7 mouse cellular contexts compared by ENCODE assay signal in the genomic region with DNA sequence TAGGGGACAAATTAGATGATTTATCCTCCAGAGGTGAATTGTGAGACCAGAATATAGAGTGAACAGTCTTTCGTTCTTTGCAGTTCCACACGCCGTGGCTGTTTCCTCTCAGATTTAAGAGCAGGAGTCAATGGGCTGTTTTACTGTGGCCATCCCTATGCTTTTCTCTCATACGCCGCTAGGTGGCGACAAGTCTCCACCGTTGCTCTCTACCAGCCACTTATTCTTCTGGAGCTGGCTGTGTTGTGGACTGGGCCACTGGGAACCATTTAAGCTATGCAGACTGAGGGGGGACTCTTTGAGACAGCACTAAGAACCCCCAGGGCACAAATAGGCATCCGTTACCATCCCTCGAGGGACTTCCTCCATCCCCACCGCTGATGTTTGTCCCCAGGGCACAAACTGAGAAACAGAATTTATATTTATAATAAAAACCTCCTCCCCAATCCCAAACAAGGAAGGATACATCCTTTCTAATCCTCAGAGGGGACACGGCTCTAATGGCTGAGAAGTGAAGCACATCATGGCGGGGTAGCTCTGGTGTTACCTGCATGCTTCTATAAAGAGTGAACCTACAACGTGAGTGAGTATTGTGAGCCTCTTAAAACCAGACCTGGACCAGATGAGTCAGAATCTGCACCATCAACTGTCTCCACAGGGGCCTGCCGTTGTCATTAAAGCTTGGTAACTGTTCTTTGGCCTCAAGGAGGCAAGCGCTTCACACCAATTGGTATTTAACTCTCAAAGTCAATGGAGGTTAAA. TPM values are rescaled to one million over a fixed set of nuclear protein-coding genes. Genes with fewer than 3 reads are reported as not detected.
A peak's percentile ranks its signal among the peaks of the same experiment; 100 is the strongest.
DNase-seq lines count a peak whose midpoint lies in the region; ATAC-seq and TF ChIP-seq lines count a peak whose summit lies in the region.

No protein-coding gene starts in this region.

- H3K27me3 ChIP-seq in MEL (ENCODE audit: control insufficient read depth in 1 of 2, insufficient read depth in 2 of 2, low read length in 2 of 2): no peaks in the 10 kb centered on the region
- H3K27me3 ChIP-seq in embryonic facial prominence, embryonic 11.5 days (ENCODE audit: control insufficient read depth, insufficient read depth, low read length): no peaks in the 10 kb centered on the region

- TF ChIP-seq POLR2A in MEL (IDR thresholded peaks at IDR 0.05; ENCODE audit: control insufficient read depth in 1 of 2, insufficient read depth in 1 of 2, low read depth in 1 of 2, low read length in 2 of 2, poor library complexity in 1 of 2): no peak

- no peaks in the 10 kb centered on the region for H3K9me3 ChIP-seq in MEL (replicated peaks; ENCODE audit: insufficient read depth, low read length)
- no peaks in the 10 kb centered on the region for H3K9me3 ChIP-seq in embryonic facial prominence, embryonic 11.5 days (replicated peaks; ENCODE audit: control insufficient read depth, low read length)

- no peak overlapping the region for H3K4me2 ChIP-seq in embryonic facial prominence, embryonic 11.5 days (ENCODE audit: low read depth, low read length)

- peak; percentile 56 for DNase-seq in MEL (ENCODE audit: low read depth, low spot score)
- peak; percentile 69 to 70 for DNase-seq in adrenal gland, postnatal 36 days
- peak; percentile 83 for DNase-seq in embryonic facial prominence, embryonic 11.5 days (ENCODE audit: low spot score)
- peak; percentile 35 to 76 for DNase-seq in layer of hippocampus, adult 8-10 months (ENCODE audit: low spot score in 2 of 2)
- DNase-seq in lung, postnatal 14 days: peak; percentile 55
- peak; percentile 67 for DNase-seq in retina, postnatal 7 days (ENCODE audit: low read depth, low spot score)

- ATAC-seq in embryonic facial prominence, embryonic 11.5 days (replicated peaks; ENCODE audit: insufficient number of reproducible peaks, low FRiP score, low TSS enrichment, low read depth): peak; percentile 76
- ATAC-seq in hematopoietic stem cell, adult 5-6 weeks (replicated peaks in 1 of 2; ENCODE audit: insufficient read depth in 1 of 2, low FRiP score in 2 of 2, low TSS enrichment in 1 of 2, low read depth in 1 of 2, poor library complexity in 2 of 2, severe bottlenecking in 2 of 2): peak; percentile 61 to 89

- no peaks in the 10 kb centered on the region for H3K36me3 ChIP-seq in MEL (ENCODE audit: control insufficient read depth in 1 of 2, insufficient read depth in 2 of 2, low read length in 2 of 2)
- H3K36me3 ChIP-seq in embryonic facial prominence, embryonic 11.5 days (replicated peaks; ENCODE audit: control insufficient read depth, insufficient read depth, low read depth, low read length): no peaks in the 10 kb centered on the region

- WGBS in embryonic facial prominence, embryonic 11.5 days: 30% methylated on average over 15 of the region's 15 CpGs

- peak; percentile 79 to 91 (median 85) for TF ChIP-seq CTCF in MEL (IDR thresholded peaks at IDR 0.05 in 2 of 3, conservative IDR thresholded peaks at IDR 0.05 in 1 of 3; ENCODE audit: control insufficient read depth in 1 of 3, insufficient read depth in 1 of 3, low read depth in 2 of 3, low read length in 3 of 3, poor library complexity in 1 of 3, severe bottlenecking in 1 of 3)

- no peaks in the 10 kb centered on the region for H3K4me1 ChIP-seq in MEL (ENCODE audit: control insufficient read depth in 1 of 2, insufficient read depth in 2 of 2, low read length in 2 of 2)
- no peaks in the 10 kb centered on the region for H3K4me1 ChIP-seq in embryonic facial prominence, embryonic 11.5 days (ENCODE audit: control insufficient read depth, insufficient read depth, low read length)

- peak; percentile 93 for TF ChIP-seq RAD21 in MEL (IDR thresholded peaks at IDR 0.05; ENCODE audit: low read depth, low read length)

- no peak overlapping the region for H3K27ac ChIP-seq in MEL (ENCODE audit: control insufficient read depth, low read depth, low read length)
- H3K27ac ChIP-seq in embryonic facial prominence, embryonic 11.5 days (replicated peaks; ENCODE audit: low read depth, low read length): no peak overlapping the region

- no peak overlapping the region for H3K9ac ChIP-seq in MEL (ENCODE audit: control insufficient read depth, low read depth, low read length, poor library complexity, severe bottlenecking)
- H3K9ac ChIP-seq in embryonic facial prominence, embryonic 11.5 days (replicated peaks; ENCODE audit: low read length): no peak overlapping the region

- TF ChIP-seq EP300 in MEL (IDR thresholded peaks at IDR 0.05; ENCODE audit: low read depth in 1 of 2, low read length in 2 of 2): no peak

- H3K4me3 ChIP-seq in MEL (ENCODE audit: control insufficient read depth in 1 of 2, insufficient read depth in 1 of 2, low read depth in 2 of 2, low read length in 2 of 2): no peak overlapping the region
- H3K4me3 ChIP-seq in embryonic facial prominence, embryonic 11.5 days (ENCODE audit: low read depth, low read length): no peak overlapping the region

- no peaks in the 10 kb centered on the region for H3K79me2 ChIP-seq in MEL (ENCODE audit: control insufficient read depth, insufficient read depth, low read length, poor library complexity)

TF ChIP-seq in MEL, 35 proteins besides CTCF, POLR2A, EP300 and RAD21:
- TF ChIP-seq ETS1 (IDR thresholded peaks at IDR 0.05; ENCODE audit: low read depth, low read length) (no peak), ZC3H11A (IDR thresholded peaks at IDR 0.05; ENCODE audit: low read depth, low read length) (peak; percentile 49), SMC3 (IDR thresholded peaks at IDR 0.05; ENCODE audit: low read depth, low read length) (peak; percentile 71)

RNA-seq across cellular contexts. Expression of gene Api5, which starts 33.0 kb away (rescaled TPM):
- total RNA-seq in MEL (2012; rRNA removed): 100 and 103 TPM in 2 replicates
- polyA plus RNA-seq in MEL (2012; ENCODE audit: insufficient read depth in 1 of 2, insufficient read length in 2 of 2, low read depth in 1 of 2, low replicate concordance in 2 of 2, missing spikeins in 1 of 2): 100 to 1,000 TPM in 1 of 2 experiments, 10 to 100 TPM in 1; 46.2 to 105 TPM
- total RNA-seq in adrenal gland, postnatal 36 days (2021): 10 to 100 TPM; 76.4 to 81.5 TPM
- polyA plus RNA-seq in embryonic facial prominence, embryonic 11.5 days (2014; fragmentation: Nextera tagmentation; extraction: Ambion mirVana): 259 and 274 TPM in 2 replicates
- 132 and 136 TPM in 2 replicates for total RNA-seq in hematopoietic stem cell, adult 5-6 weeks (2017)
- 10 to 100 TPM; 57.7 to 70.2 (median 62.9) TPM for total RNA-seq in layer of hippocampus, adult 8-10 months (2022)
